Mouse (Mus musculus) hindbrain, embryonic 15.5 days (tissue): ENCODE measurements around the gene Hexim1. TPM values are rescaled to one million over a fixed set of nuclear protein-coding genes. Genes with fewer than 3 reads are reported as not detected.

ENCODE experiments used
- ATAC-seq: fragments of 200-750 bp; cut with Nextera tagmentation; 2 replicates; pipeline ENCODE4 v1.8.0; 2017; ENCODE audit warnings: low read depth, moderate number of reproducible peaks, moderate TSS enrichment; ENCODE audit not compliant: low FRiP score
- H3K27ac ChIP-seq: fragments of 300-500 bp; sonication (generic); replicated peaks from 2 replicates; pipeline ENCODE4 v1.5.1; 2015; ENCODE audit warnings: mild to moderate bottlenecking, inconsistent platforms
- H3K27me3 ChIP-seq: fragments of 300-500 bp; sonication (generic); 2 replicates; pipeline ENCODE4 v1.6.1; 2015; ENCODE audit warnings: control low read depth, inconsistent platforms
- H3K36me3 ChIP-seq: fragments of 300-500 bp; sonication (generic); 2 replicates; pipeline ENCODE4 v1.6.1; 2015; ENCODE audit warnings: control low read depth, inconsistent platforms
- H3K4me1 ChIP-seq: fragments of 300-500 bp; sonication (generic); replicated peaks from 2 replicates; pipeline ENCODE4 v1.6.1; 2015; ENCODE audit warnings: control low read depth, inconsistent platforms
- H3K4me2 ChIP-seq: fragments of 300-500 bp; sonication (generic); 2 replicates; pipeline ENCODE4 v1.6.1; 2015; ENCODE audit warnings: moderate library complexity, mild to moderate bottlenecking, inconsistent platforms
- H3K4me3 ChIP-seq: fragments of 300-500 bp; sonication (generic); 2 replicates; pipeline ENCODE4 v1.5.1; 2015; ENCODE audit warnings: mild to moderate bottlenecking, inconsistent platforms
- H3K9ac ChIP-seq: fragments of 300-500 bp; sonication (generic); 2 replicates; pipeline ENCODE4 v1.6.1; 2015; ENCODE audit warnings: inconsistent platforms
- H3K9me3 ChIP-seq: fragments of 300-500 bp; sonication (generic); 2 replicates; pipeline ENCODE4 v1.6.1; 2016; ENCODE audit warnings: control low read depth, inconsistent platforms
- WGBS: fragments of 180-500 bp; shearing (Covaris S2); methylation state at CpG from one replicate; pipeline ENCODE4 v1.1.7; 2015; 5-methylcytosine and 5-hydroxymethylcytosine counted together
- polyA plus RNA-seq: library from polyadenylated mRNA; unstranded; fragments of >200 nt; fragmentation: Nextera tagmentation; extraction: Ambion mirVana; gene quantifications from 2 replicates; pipeline ENCODE4 v1.2.1, GENCODE M21; 2015

The Hexim1 gene
- polyA plus RNA-seq, result 3.7 and 3.9 TPM in 2 replicates

- Histone ChIP-seq H3K4me2 (peak within 1 kb of the TSS; percentile 75), H3K27ac (peak within 1 kb of the TSS; percentile 92), H3K9ac (peak within 1 kb of the TSS; percentile 73), H3K36me3 (no peaks in the 10 kb centered on the region), H3K4me1 (peaks cover 46% of the 10 kb centered on the region), H3K9me3 (no peaks in the 10 kb centered on the region), H3K27me3 (peaks cover 20% of the 10 kb centered on the region), H3K4me3 (peak within 1 kb of the TSS; percentile 57)
- under 1% methylated on average over 53 of the region's 53 CpGs for WGBS
- peak; percentile 96 for ATAC-seq
Observed at GRCm38 (mm10) chr11:103116008-103116818, at the start of gene Hexim1. Gene Hexim1, plus strand, starts transcription at chr11:103116231.

- H3K9me3 ChIP-seq, result no peaks in the 10 kb centered on the region
- no peaks in the 10 kb centered on the region for H3K27me3 ChIP-seq
- H3K4me3 ChIP-seq, result no peak overlapping the region
- peaks cover 61% of the 10 kb centered on the region for H3K36me3 ChIP-seq
- ATAC-seq, result no peak
- no peak overlapping the region for H3K4me2 ChIP-seq
- no peak overlapping the region for H3K27ac ChIP-seq
- H3K4me1 ChIP-seq, result no peaks in the 10 kb centered on the region
- no peak overlapping the region for H3K9ac ChIP-seq
- 94% methylated on average over 6 of the region's 6 CpGs for WGBS
Observed at GRCm38 (mm10) chr11:103067051-103067361, 49.0 kb upstream of the Hexim1 start.

DNA sequence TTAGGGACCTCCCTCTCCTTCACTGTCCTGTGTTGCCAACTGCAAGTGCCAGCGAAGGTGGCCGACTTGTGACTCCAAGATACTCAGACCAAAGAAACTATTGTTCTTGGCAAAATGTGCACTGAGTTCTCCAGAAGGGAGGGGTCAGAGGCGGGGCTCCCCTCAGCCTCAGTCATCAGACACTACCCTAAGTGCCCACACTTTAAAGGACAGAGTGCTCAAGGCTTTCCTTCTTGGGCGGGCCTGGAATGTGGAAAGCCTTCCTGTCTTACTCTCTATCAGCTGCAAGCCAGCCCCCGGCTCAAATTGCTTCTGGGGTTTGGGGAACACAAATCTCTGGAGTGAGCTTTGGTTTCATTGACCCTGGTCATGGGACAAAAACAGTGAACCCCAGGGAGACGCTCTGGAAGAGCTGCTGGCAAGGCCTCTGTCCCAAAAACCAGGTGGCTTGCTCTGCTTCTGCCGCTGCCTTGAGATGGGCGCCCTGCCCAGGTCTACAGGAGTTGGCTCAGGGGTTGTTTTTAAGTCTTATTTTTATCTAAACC lies 48.5 kb upstream of the Hexim1 start:
- Histone ChIP-seq H3K27ac (no peak overlapping the region), H3K27me3 (no peaks in the 10 kb centered on the region), H3K4me1 (no peaks in the 10 kb centered on the region), H3K36me3 (peaks cover 57% of the 10 kb centered on the region), H3K9me3 (no peaks in the 10 kb centered on the region), H3K9ac (no peak overlapping the region), H3K4me2 (no peak overlapping the region), H3K4me3 (no peak overlapping the region)
- WGBS, result 83% methylated on average over 8 of the region's 8 CpGs
- ATAC-seq, result no peak

GRCm38 (mm10) chr11:103068272-103068671 lies 47.8 kb upstream of the Hexim1 start:
- Histone ChIP-seq H3K4me2 (no peak overlapping the region), H3K9ac (no peak overlapping the region), H3K27me3 (no peaks in the 10 kb centered on the region), H3K4me1 (no peaks in the 10 kb centered on the region), H3K4me3 (no peak overlapping the region), H3K36me3 (peaks cover 54% of the 10 kb centered on the region), H3K27ac (no peak overlapping the region), H3K9me3 (no peaks in the 10 kb centered on the region)
- ATAC-seq, result no peak
- WGBS, result 98% methylated on average over 4 of the region's 4 CpGs

DNA sequence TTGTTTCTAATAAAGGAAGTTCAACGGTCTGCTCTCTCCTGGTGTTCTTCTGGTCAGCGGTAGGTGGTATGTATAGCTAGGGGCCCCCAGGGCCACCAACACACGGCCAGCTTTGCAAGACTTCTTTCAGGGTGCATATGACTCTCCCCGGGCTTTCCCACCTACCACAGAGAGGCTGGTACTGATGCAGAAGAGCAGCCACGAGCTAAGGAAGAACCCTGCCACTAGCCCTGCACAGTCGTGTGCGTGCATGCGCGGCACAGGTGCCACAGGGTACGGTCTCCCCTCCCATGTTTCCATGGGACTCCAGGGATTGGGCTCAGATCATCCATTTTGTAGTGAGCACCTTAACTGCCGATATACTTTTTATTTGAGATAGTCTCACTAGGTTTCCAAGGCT lies 47.1 kb upstream of the Hexim1 start:
- Histone ChIP-seq H3K4me3 (no peak overlapping the region), H3K4me2 (no peak overlapping the region), H3K27me3 (no peaks in the 10 kb centered on the region), H3K9ac (no peak overlapping the region), H3K36me3 (peaks cover 51% of the 10 kb centered on the region), H3K27ac (no peak overlapping the region), H3K9me3 (no peaks in the 10 kb centered on the region), H3K4me1 (no peaks in the 10 kb centered on the region)
- no peak for ATAC-seq
- 91% methylated on average over 11 of the region's 11 CpGs for WGBS

- Histone ChIP-seq H3K36me3 (peaks cover 42% of the 10 kb centered on the region), H3K27ac (no peak overlapping the region), H3K4me3 (no peak overlapping the region), H3K27me3 (no peaks in the 10 kb centered on the region), H3K9me3 (no peaks in the 10 kb centered on the region), H3K4me1 (no peaks in the 10 kb centered on the region), H3K9ac (no peak overlapping the region), H3K4me2 (no peak overlapping the region)
- no peak for ATAC-seq
- WGBS, result 95% methylated on average over 2 of the region's 2 CpGs
Observed at GRCm38 (mm10) chr11:103069731-103070130, 46.3 kb upstream of the Hexim1 start.

DNA sequence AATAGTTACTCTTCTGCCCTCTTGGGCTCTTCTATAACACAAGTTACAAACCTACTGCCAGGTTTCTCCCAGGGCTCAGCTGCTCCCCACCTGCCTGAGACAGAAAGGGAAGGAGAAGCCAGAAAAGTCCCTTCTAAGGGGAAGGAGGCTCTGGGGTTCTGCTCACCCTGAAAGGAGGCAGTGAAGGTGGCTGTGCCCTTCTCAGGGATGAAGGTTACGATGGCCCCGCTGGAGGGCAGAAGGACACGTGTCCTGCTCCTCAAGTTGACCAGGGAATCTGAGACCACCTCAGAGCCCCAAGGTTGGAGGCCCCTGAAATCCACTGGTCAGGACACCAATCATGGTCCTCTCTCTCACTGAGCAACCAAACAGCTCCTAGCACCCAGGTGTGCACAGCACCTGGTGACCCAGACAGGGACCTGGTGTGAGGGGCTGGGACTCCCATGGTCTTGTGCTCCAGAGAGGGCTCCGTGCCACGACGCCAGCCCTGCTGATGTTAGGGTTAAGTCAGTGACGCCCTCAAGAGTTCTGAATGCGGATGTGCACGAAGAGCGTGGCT lies 45.6 kb upstream of the Hexim1 start:
- no peaks in the 10 kb centered on the region for H3K4me1 ChIP-seq
- H3K36me3 ChIP-seq, result peaks cover 37% of the 10 kb centered on the region
- no peak overlapping the region for H3K9ac ChIP-seq
- ATAC-seq, result no peak
- H3K9me3 ChIP-seq, result no peaks in the 10 kb centered on the region
- 98% methylated on average over 10 of the region's 10 CpGs for WGBS
- no peak overlapping the region for H3K4me3 ChIP-seq
- no peak overlapping the region for H3K27ac ChIP-seq
- H3K27me3 ChIP-seq, result no peaks in the 10 kb centered on the region
- no peak overlapping the region for H3K4me2 ChIP-seq

GRCm38 (mm10) chr11:103073671-103074070 lies 42.4 kb upstream of the Hexim1 start:
- Histone ChIP-seq H3K9me3 (no peaks in the 10 kb centered on the region), H3K4me3 (no peak overlapping the region), H3K36me3 (peaks cover 12% of the 10 kb centered on the region), H3K4me2 (no peak overlapping the region), H3K4me1 (no peaks in the 10 kb centered on the region), H3K9ac (no peak overlapping the region), H3K27me3 (no peaks in the 10 kb centered on the region), H3K27ac (no peak overlapping the region)
- WGBS, result 85% methylated on average over 7 of the region's 7 CpGs
- ATAC-seq, result no peak

DNA sequence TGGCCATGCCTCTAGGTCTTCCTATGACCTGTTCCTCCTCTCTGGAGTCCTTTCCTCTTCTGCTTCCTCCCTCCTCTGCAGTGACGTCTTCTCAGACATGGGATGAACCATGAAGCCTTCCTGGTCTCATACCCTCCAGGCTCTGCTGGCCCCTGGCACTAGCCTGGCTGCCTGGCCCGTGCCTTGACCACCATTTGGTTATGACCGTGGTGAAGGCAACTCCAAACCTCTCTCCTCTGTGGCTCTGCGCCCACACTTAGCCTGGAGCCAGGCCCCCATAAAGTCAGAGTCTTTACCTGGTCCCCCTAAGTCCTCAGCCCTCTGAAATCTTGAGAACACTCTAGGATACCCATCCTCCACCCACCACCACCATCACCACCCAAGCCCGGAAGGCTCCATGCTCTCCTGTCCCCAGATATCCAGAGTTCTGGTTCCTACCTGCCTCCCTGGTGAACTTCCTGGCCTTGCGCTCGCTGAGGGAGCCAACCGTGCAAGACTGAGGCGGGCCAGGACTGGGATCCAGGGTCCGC lies 41.8 kb upstream of the Hexim1 start:
- Histone ChIP-seq H3K4me1 (no peaks in the 10 kb centered on the region), H3K4me3 (no peak overlapping the region), H3K4me2 (no peak overlapping the region), H3K27ac (no peak overlapping the region), H3K9ac (no peak overlapping the region), H3K9me3 (no peaks in the 10 kb centered on the region), H3K36me3 (peaks cover 7% of the 10 kb centered on the region), H3K27me3 (peaks cover 4% of the 10 kb centered on the region; the same call in 1 of the 2 replicates)
- WGBS, result 71% methylated on average over 10 of the region's 10 CpGs
- no peak for ATAC-seq

DNA sequence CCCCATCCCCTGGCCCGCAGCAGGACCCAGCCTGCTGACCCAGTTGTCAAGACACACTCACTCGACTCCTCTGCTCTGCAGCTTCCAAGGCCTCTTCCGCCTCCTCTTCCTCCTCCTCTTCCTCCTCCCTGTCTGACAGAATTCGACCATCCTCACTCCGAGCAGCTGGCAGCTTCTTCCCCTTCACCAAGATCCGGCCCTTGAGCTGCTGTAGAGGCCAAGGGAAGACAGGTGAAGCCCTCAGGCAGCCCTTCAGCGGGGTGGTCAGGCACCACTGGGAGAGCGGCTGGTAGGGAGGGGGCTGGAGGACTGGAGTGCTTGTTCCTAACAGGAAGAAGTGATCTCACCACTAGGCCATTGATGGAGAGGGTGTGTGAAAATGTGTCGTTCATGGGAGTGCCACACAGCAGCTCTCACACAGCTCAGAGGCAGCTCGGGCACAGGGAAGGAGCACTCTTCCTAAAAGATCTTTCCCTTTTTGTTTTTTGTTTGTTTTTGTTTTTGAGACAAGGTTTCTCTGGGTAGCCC lies 41.2 kb upstream of the Hexim1 start:
- no peak for ATAC-seq
- Histone ChIP-seq H3K9me3 (no peaks in the 10 kb centered on the region), H3K9ac (no peak overlapping the region), H3K36me3 (peaks cover 2% of the 10 kb centered on the region; the same call in 1 of the 2 replicates), H3K27ac (no peak overlapping the region), H3K4me2 (no peak overlapping the region), H3K4me3 (no peak overlapping the region), H3K27me3 (peaks cover 4% of the 10 kb centered on the region; the same call in 1 of the 2 replicates), H3K4me1 (no peaks in the 10 kb centered on the region)
- WGBS, result 33% methylated on average over 10 of the region's 10 CpGs

- Histone ChIP-seq H3K4me2 (no peak overlapping the region), H3K4me3 (no peak overlapping the region), H3K27ac (no peak overlapping the region), H3K9me3 (no peaks in the 10 kb centered on the region), H3K27me3 (peaks cover 11% of the 10 kb centered on the region; the same call in 1 of the 2 replicates), H3K4me1 (peaks cover 10% of the 10 kb centered on the region), H3K9ac (no peak overlapping the region), H3K36me3 (no peaks in the 10 kb centered on the region)
- no peak for ATAC-seq
- 95% methylated on average over 7 of the region's 7 CpGs for WGBS
Observed at GRCm38 (mm10) chr11:103076010-103076409, 40.0 kb upstream of the Hexim1 start.

DNA sequence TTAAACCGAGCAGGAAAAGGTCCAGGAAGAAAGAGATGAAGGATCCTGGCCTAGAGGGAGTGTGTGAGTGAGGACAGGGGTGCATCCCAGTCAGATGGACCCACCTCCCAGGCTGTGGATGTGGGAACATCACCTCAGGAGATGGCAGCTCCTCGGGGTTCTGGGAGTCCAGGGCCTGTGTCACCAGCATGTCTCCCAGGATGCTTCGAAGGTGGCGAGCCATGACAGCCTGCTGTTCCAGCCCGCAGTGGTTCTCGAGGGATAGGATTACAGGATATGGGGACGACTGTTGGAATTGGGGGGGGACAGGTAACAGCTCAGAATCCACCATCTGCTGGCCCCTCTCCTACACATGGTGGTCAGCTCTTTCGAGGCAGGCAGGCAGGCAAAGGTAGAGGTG lies 39.5 kb upstream of the Hexim1 start:
- no peak for ATAC-seq
- H3K9ac ChIP-seq, result no peak overlapping the region
- H3K4me3 ChIP-seq, result no peak overlapping the region
- H3K4me1 ChIP-seq, result peaks cover 10% of the 10 kb centered on the region
- no peaks in the 10 kb centered on the region for H3K36me3 ChIP-seq
- H3K27ac ChIP-seq, result no peak overlapping the region
- 87% methylated on average over 8 of the region's 8 CpGs for WGBS
- H3K27me3 ChIP-seq, result peaks cover 16% of the 10 kb centered on the region
- no peaks in the 10 kb centered on the region for H3K9me3 ChIP-seq
- no peak overlapping the region for H3K4me2 ChIP-seq
